Mouse (Mus musculus) intestine, embryonic 15.5 days (tissue): ENCODE data around the gene Aldh16a1. TPM values are rescaled to one million over a fixed set of nuclear protein-coding genes. Genes with fewer than 3 reads are reported as not detected.
"Not testable (repeated sequence)": the region's sequence is repeated elsewhere in the genome, so short reads cannot be mapped to it uniquely, and the experiment has no call there.

Experiments used
- ATAC-seq: fragments of 200-750 bp; cut with Nextera tagmentation; 2 replicates; pipeline ENCODE4 v1.8.0; 2017; ENCODE audit warnings: moderate TSS enrichment, moderate library complexity
- H3K27ac ChIP-seq: fragments of 300-500 bp; sonication (generic); 2 replicates; pipeline ENCODE4 v1.5.1; 2015; ENCODE audit warnings: mild to moderate bottlenecking, inconsistent platforms
- H3K27me3 ChIP-seq: fragments of 300-500 bp; sonication (generic); replicated peaks from 2 replicates; pipeline ENCODE4 v1.6.1; 2015; ENCODE audit warnings: inconsistent platforms
- H3K36me3 ChIP-seq: fragments of 300-500 bp; sonication (generic); 2 replicates; pipeline ENCODE4 v1.6.1; 2015; ENCODE audit warnings: inconsistent platforms
- H3K4me1 ChIP-seq: fragments of 300-500 bp; sonication (generic); replicated peaks from 2 replicates; pipeline ENCODE4 v1.6.1; 2015; ENCODE audit warnings: inconsistent platforms
- H3K4me2 ChIP-seq: fragments of 300-500 bp; sonication (generic); replicated peaks from 2 replicates; pipeline ENCODE4 v1.6.1; 2015; ENCODE audit warnings: mild to moderate bottlenecking, inconsistent platforms
- H3K4me3 ChIP-seq: fragments of 300-500 bp; sonication (generic); replicated peaks from 2 replicates; pipeline ENCODE4 v1.5.1; 2015; ENCODE audit warnings: inconsistent platforms
- H3K9ac ChIP-seq: fragments of 300-500 bp; sonication (generic); 2 replicates; pipeline ENCODE4 v1.6.1; 2015; ENCODE audit warnings: inconsistent platforms
- H3K9me3 ChIP-seq: fragments of 300-500 bp; sonication (generic); 2 replicates; pipeline ENCODE4 v1.6.1; 2016; ENCODE audit warnings: inconsistent platforms
- WGBS: fragments of 180-500 bp; shearing (Covaris S2); methylation state at CpG from one replicate; pipeline ENCODE4 v1.1.7; 2015; 5-methylcytosine and 5-hydroxymethylcytosine counted together
- polyA plus RNA-seq: library from polyadenylated mRNA; unstranded; fragments of >200 nt; fragmentation: Nextera tagmentation; extraction: Ambion mirVana; gene quantifications from 2 replicates; pipeline ENCODE4 v1.2.1, GENCODE M21; 2015

The Aldh16a1 gene
- polyA plus RNA-seq, 1 experiment from 2014 or later: 79.0 TPM

- Histone ChIP-seq H3K9ac (no peak overlapping the region), H3K36me3 (no peaks in the 10 kb centered on the region), H3K4me2 (no peak overlapping the region), H3K9me3 (no peaks in the 10 kb centered on the region), H3K27me3 (peaks cover 89% of the 10 kb centered on the region), H3K4me1 (peaks cover 10% of the 10 kb centered on the region; the same call in 1 of the 2 replicates), H3K27ac (no peak overlapping the region), H3K4me3 (no peak overlapping the region)
- ATAC-seq: no peak
- WGBS: 5% methylated on average over 13 of the region's 13 CpGs
Observed at GRCm38 (mm10) chr7:45175398-45175797, 21.0 kb upstream of the Aldh16a1 start.

- peaks cover 85% of the 10 kb centered on the region for H3K27me3 ChIP-seq
- 5% methylated on average over 29 of the region's 29 CpGs for WGBS
- no peak overlapping the region for H3K27ac ChIP-seq
- H3K4me2 ChIP-seq: peak overlapping the region; percentile 39
- H3K36me3 ChIP-seq: no peaks in the 10 kb centered on the region
- H3K9me3 ChIP-seq: 0 out of 2 replicates have a peak, but pooled peaks cover under 1% of the 10 kb centered on the region
- H3K4me1 ChIP-seq: peaks cover 10% of the 10 kb centered on the region; the same call in 1 of the 2 replicates
- no peak overlapping the region for H3K9ac ChIP-seq
- peak overlapping the region; percentile 13; the same call in 1 of the 2 replicates for H3K4me3 ChIP-seq
- no peak for ATAC-seq
Observed at GRCm38 (mm10) chr7:45174567-45175280, 20.3 kb upstream of the Aldh16a1 start.

GRCm38 (mm10) chr7:45173772-45174171 is 19.4 kb upstream of the Aldh16a1 start:
- not testable (repeated sequence) for H3K36me3 ChIP-seq, H3K9ac ChIP-seq, H3K27ac ChIP-seq, H3K9me3 ChIP-seq, H3K4me2 ChIP-seq, H3K4me1 ChIP-seq, ATAC-seq, H3K4me3 ChIP-seq
- H3K27me3 ChIP-seq: peaks cover 85% of the 10 kb centered on the region
- WGBS: 61% methylated on average over 1 of the region's 1 CpGs

- no peak overlapping the region for H3K4me3 ChIP-seq
- peaks cover 10% of the 10 kb centered on the region; the same call in 1 of the 2 replicates for H3K4me1 ChIP-seq
- H3K27ac ChIP-seq: no peak overlapping the region
- H3K9me3 ChIP-seq: peaks cover 5% of the 10 kb centered on the region; the same call in 1 of the 2 replicates
- WGBS: 54% methylated on average over 7 of the region's 7 CpGs
- no peak for ATAC-seq
- H3K4me2 ChIP-seq: no peak overlapping the region
- no peak overlapping the region for H3K9ac ChIP-seq
- peaks cover 85% of the 10 kb centered on the region for H3K27me3 ChIP-seq
- no peaks in the 10 kb centered on the region for H3K36me3 ChIP-seq
Observed at GRCm38 (mm10) chr7:45172974-45173373, 18.6 kb upstream of the Aldh16a1 start.

GRCm38 (mm10) chr7:45169495-45169894 is 15.1 kb upstream of the Aldh16a1 start:
- H3K4me2 ChIP-seq: no peak overlapping the region
- H3K4me1 ChIP-seq: no peaks in the 10 kb centered on the region
- H3K9ac ChIP-seq: no peak overlapping the region
- ATAC-seq: no peak
- H3K27me3 ChIP-seq: peaks cover 82% of the 10 kb centered on the region
- peaks cover 5% of the 10 kb centered on the region; the same call in 1 of the 2 replicates for H3K9me3 ChIP-seq
- no peak overlapping the region for H3K27ac ChIP-seq
- H3K4me3 ChIP-seq: no peak overlapping the region
- H3K36me3 ChIP-seq: no peaks in the 10 kb centered on the region
- 91% methylated on average over 3 of the region's 3 CpGs for WGBS

GRCm38 (mm10) chr7:45168656-45169055 is 14.3 kb upstream of the Aldh16a1 start:
- Histone ChIP-seq H3K4me1 (peaks cover 5% of the 10 kb centered on the region), H3K27me3 (peaks cover 83% of the 10 kb centered on the region)

GRCm38 (mm10) chr7:45167761-45168445 is 13.5 kb upstream of the Aldh16a1 start:
- Histone ChIP-seq H3K27ac (no peak overlapping the region), H3K9me3 (peaks cover 5% of the 10 kb centered on the region; the same call in 1 of the 2 replicates), H3K36me3 (no peaks in the 10 kb centered on the region), H3K9ac (no peak overlapping the region), H3K4me3 (no peak overlapping the region), H3K4me1 (peaks cover 7% of the 10 kb centered on the region), H3K4me2 (no peak overlapping the region), H3K27me3 (peaks cover 86% of the 10 kb centered on the region)
- ATAC-seq: no peak
- 4% methylated on average over 19 of the region's 19 CpGs for WGBS

More at GRCm38 (mm10) chr7:45168656-45169055, 14.3 kb upstream of the Aldh16a1 start:
- Histone ChIP-seq H3K4me2 (no peak overlapping the region), H3K36me3 (no peaks in the 10 kb centered on the region), H3K9me3 (peaks cover 5% of the 10 kb centered on the region; the same call in 1 of the 2 replicates), H3K27ac (no peak overlapping the region), H3K9ac (no peak overlapping the region), H3K4me3 (no peak overlapping the region)
- ATAC-seq: no peak
- 8% methylated on average over 24 of the region's 24 CpGs for WGBS

GRCm38 (mm10) chr7:45166950-45167401 is 12.6 kb upstream of the Aldh16a1 start:
- Histone ChIP-seq H3K9ac (no peak overlapping the region), H3K9me3 (peaks cover 5% of the 10 kb centered on the region; the same call in 1 of the 2 replicates), H3K4me3 (no peak overlapping the region), H3K4me1 (peaks cover 7% of the 10 kb centered on the region), H3K27me3 (peaks cover 85% of the 10 kb centered on the region), H3K27ac (no peak overlapping the region), H3K4me2 (no peak overlapping the region), H3K36me3 (no peaks in the 10 kb centered on the region)
- 27% methylated on average over 10 of the region's 10 CpGs for WGBS
- ATAC-seq: no peak

- peaks cover 7% of the 10 kb centered on the region for H3K4me1 ChIP-seq
- H3K4me3 ChIP-seq: no peak overlapping the region
- H3K27me3 ChIP-seq: peaks cover 76% of the 10 kb centered on the region
- WGBS: 51% methylated on average over 11 of the region's 11 CpGs
- peaks cover 5% of the 10 kb centered on the region; the same call in 1 of the 2 replicates for H3K9me3 ChIP-seq
- H3K36me3 ChIP-seq: no peaks in the 10 kb centered on the region; the same call in 1 of the 2 replicates
- H3K9ac ChIP-seq: no peak overlapping the region
- H3K4me2 ChIP-seq: no peak overlapping the region
- no peak overlapping the region for H3K27ac ChIP-seq
- ATAC-seq: no peak
Observed at GRCm38 (mm10) chr7:45165701-45166100, 11.3 kb upstream of the Aldh16a1 start.

GRCm38 (mm10) chr7:45164833-45165232 is 10.4 kb upstream of the Aldh16a1 start:
- Histone ChIP-seq H3K9ac (no peak overlapping the region), H3K36me3 (no peaks in the 10 kb centered on the region; the same call in 1 of the 2 replicates), H3K4me2 (no peak overlapping the region), H3K9me3 (peaks cover 5% of the 10 kb centered on the region; the same call in 1 of the 2 replicates), H3K4me3 (no peak overlapping the region), H3K27me3 (peaks cover 73% of the 10 kb centered on the region), H3K27ac (no peak overlapping the region), H3K4me1 (peaks cover 7% of the 10 kb centered on the region)
- 64% methylated on average over 5 of the region's 5 CpGs for WGBS
- ATAC-seq: no peak

GRCm38 (mm10) chr7:45163735-45164490 is 9.5 kb upstream of the Aldh16a1 start, which contains the start of gene Slc17a7:
Gene Slc17a7 (plus strand): TSS chr7:45163949.
- Histone ChIP-seq H3K9ac (peak within 1 kb of the TSS; percentile 50), H3K36me3 (no peaks in the 10 kb centered on the region; the same call in 1 of the 2 replicates), H3K27me3 (peaks cover 64% of the 10 kb centered on the region), H3K4me3 (peak within 1 kb of the TSS; percentile 47), H3K4me1 (peaks cover 7% of the 10 kb centered on the region), H3K9me3 (no peaks in the 10 kb centered on the region), H3K4me2 (peak within 1 kb of the TSS; percentile 95), H3K27ac (no peak within 1 kb of the TSS)
- ATAC-seq: peak; percentile 55; the same call in 1 of the 2 replicates
- WGBS: under 1% methylated on average over 37 of the region's 41 CpGs
